Mouse (Mus musculus): ENCODE results near the gene Chad. TPM values are rescaled to one million over a fixed set of nuclear protein-coding genes. Genes with fewer than 3 reads are reported as not detected.

The Chad gene
- not detected in 2 replicates for polyA plus RNA-seq (2012; ENCODE audit: insufficient read depth, insufficient read length, missing spikeins)

DNA sequence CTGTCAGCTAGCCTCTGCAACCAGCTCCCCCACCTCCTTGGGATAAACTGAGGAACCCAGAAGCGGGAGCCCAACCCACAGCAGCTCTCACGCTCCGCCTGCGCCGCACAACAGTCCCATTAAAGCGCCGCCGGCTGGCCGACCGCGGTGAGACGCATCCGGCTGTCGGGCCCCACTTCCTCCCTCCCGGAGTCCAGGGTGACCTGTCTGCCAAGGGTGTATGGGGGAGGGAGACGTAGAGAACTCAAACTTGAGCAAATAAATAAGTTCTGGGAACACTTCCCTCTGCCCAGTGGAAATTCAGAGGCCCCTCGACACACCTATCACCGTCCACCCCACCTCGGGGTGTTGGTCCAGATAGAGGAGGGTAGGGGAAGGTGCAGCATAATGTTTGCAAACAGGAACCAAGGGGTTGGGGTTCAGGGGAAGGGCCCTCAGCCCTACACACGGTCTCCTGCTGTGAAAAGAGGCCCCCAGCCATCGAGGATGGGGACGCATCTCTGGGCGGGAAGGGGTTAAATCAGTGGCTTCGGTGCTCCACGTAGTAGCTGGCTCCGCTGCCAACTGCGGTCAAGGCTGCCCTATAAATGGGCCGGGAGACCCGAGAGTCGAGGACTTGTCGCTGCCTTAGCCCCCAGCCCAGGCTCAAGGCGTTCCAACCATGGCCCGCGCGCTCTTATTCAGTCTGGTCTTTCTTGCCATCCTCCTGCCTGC, at the start of gene Chad:
TSS of gene Chad (plus strand) at position 611 of the 714 bp plus-strand sequence.
- H3K4me1 ChIP-seq (ENCODE audit: control insufficient read depth, insufficient read depth, insufficient read length, low read length): no peaks in the 10 kb centered on the region
- H3K4me3 ChIP-seq (ENCODE audit: insufficient read depth, low read depth, low read length): peak within 1 kb of the TSS; percentile 31; the same call in 1 of the 2 replicates
- H3K27ac ChIP-seq (replicated peaks; ENCODE audit: low read depth, low read length): no peak within 1 kb of the TSS

GRCm38 (mm10) chr11:94521219-94521843, 43.5 kb upstream of the Chad start, which contains the start of gene Mycbpap:
Gene Mycbpap, minus strand, starts transcription at chr11:94521742.
- Histone ChIP-seq H3K27ac (replicated peaks; ENCODE audit: low read depth, low read length) (no peak within 1 kb of the TSS), H3K4me1 (ENCODE audit: control insufficient read depth, insufficient read depth, insufficient read length, low read length) (no peaks in the 10 kb centered on the region)

DNA sequence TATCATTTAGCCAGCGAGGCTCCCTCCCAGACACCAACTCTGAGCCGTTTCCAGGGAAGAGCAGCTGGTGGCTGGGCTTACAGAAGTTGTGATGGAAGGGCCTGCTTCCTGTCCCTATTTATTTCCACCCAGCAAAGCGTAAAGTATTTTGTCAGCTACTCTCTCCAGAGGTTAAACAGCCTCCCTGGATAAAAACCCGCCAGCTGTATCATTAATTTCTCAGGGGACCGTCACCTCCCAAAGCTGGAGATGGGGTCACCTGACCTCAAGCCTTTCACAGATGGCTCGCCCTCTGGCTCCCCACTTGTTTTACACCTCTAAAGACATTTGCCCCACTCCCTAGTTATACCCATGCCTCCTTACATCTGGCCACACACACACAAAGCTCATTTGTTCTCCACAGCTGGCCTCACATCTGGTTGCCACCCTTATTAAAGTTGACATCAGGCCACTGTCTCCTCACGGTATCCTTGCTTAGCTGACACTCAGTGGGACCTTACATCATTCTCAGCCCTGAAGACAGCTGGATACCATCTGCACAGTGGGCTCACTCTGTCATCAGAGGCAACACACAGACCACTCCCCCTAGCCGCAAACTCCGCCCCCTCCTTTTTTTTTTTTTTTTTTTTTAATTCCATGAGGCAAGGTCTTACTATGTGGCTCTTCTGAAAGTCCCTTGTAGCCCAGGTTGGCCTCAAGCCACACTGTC, 38.5 kb upstream of the Chad start:
- no peaks in the 10 kb centered on the region for H3K4me1 ChIP-seq (ENCODE audit: control insufficient read depth, insufficient read depth, insufficient read length, low read length)
- no peak overlapping the region for H3K4me3 ChIP-seq (ENCODE audit: insufficient read depth, low read depth, low read length)
- H3K27ac ChIP-seq (replicated peaks; ENCODE audit: low read depth, low read length): no peak overlapping the region

More at GRCm38 (mm10) chr11:94521219-94521843, 43.5 kb upstream of the Chad start, which contains the start of gene Mycbpap:
- peak within 1 kb of the TSS; percentile 55 for H3K4me3 ChIP-seq (ENCODE audit: insufficient read depth, low read depth, low read length)

GRCm38 (mm10) chr11:94528879-94529278, 36.0 kb upstream of the Chad start:
- Histone ChIP-seq H3K27ac (replicated peaks; ENCODE audit: low read depth, low read length) (no peak overlapping the region), H3K4me3 (ENCODE audit: insufficient read depth, low read depth, low read length) (no peak overlapping the region), H3K4me1 (ENCODE audit: control insufficient read depth, insufficient read depth, insufficient read length, low read length) (no peaks in the 10 kb centered on the region)

GRCm38 (mm10) chr11:94533171-94533570, 31.7 kb upstream of the Chad start:
- no peak overlapping the region for H3K27ac ChIP-seq (replicated peaks; ENCODE audit: low read depth, low read length)
- no peaks in the 10 kb centered on the region for H3K4me1 ChIP-seq (ENCODE audit: control insufficient read depth, insufficient read depth, insufficient read length, low read length)

GRCm38 (mm10) chr11:94538733-94539292, 26.0 kb upstream of the Chad start:
- Histone ChIP-seq H3K4me1 (ENCODE audit: control insufficient read depth, insufficient read depth, insufficient read length, low read length) (no peaks in the 10 kb centered on the region), H3K4me3 (ENCODE audit: insufficient read depth, low read depth, low read length) (no peak overlapping the region), H3K27ac (replicated peaks; ENCODE audit: low read depth, low read length) (no peak overlapping the region)

More at GRCm38 (mm10) chr11:94533171-94533570, 31.7 kb upstream of the Chad start:
- no peak overlapping the region for H3K4me3 ChIP-seq (ENCODE audit: insufficient read depth, low read depth, low read length)

DNA sequence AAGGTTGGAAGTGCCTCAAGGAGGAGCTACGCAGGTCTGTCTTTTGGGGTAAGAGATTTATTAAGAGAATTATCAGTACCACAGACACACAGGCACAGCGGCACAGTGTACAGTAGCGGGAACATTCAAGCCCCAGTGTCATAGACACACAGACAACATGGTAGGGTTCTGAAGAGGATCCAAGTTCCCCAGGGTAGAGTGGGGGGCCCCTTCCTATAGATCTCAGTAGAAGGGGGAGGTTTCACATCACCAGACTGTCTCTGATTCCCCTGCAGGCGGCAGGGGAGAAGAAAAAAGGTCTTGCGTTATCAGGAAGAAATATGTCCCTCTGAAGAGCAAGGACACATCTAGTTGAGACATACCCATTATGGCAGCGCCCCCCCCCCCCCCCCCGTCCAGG, 25.1 kb upstream of the Chad start:
- H3K4me3 ChIP-seq (ENCODE audit: insufficient read depth, low read depth, low read length): no peak overlapping the region
- no peaks in the 10 kb centered on the region for H3K4me1 ChIP-seq (ENCODE audit: control insufficient read depth, insufficient read depth, insufficient read length, low read length)
- no peak overlapping the region for H3K27ac ChIP-seq (replicated peaks; ENCODE audit: low read depth, low read length)

GRCm38 (mm10) chr11:94542400-94542799, 22.4 kb upstream of the Chad start:
- no peak overlapping the region for H3K4me3 ChIP-seq (ENCODE audit: insufficient read depth, low read depth, low read length)
- no peak overlapping the region for H3K27ac ChIP-seq (replicated peaks; ENCODE audit: low read depth, low read length)
- no peaks in the 10 kb centered on the region for H3K4me1 ChIP-seq (ENCODE audit: control insufficient read depth, insufficient read depth, insufficient read length, low read length)

DNA sequence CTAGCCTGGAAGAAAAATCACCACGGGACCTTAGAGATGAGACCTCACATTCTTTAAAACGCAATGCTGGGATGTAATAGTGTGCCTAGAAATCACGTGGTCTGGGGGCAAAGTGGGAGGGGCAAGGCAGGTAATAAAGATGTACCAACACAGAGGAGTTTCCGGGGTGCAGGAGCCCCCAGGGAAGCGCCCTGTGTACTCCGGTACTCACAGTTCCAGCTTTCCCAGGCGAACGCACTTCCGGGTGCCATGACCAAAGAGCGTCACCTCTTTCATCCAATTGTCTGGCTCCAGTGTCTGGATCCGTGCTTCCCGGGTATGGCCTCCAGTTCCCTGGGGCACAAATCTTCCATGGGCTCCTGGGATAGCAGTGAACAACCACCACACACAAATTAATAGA, 21.5 kb upstream of the Chad start:
- Histone ChIP-seq H3K4me1 (ENCODE audit: control insufficient read depth, insufficient read depth, insufficient read length, low read length) (no peaks in the 10 kb centered on the region), H3K27ac (replicated peaks; ENCODE audit: low read depth, low read length) (no peak overlapping the region), H3K4me3 (ENCODE audit: insufficient read depth, low read depth, low read length) (no peak overlapping the region)

DNA sequence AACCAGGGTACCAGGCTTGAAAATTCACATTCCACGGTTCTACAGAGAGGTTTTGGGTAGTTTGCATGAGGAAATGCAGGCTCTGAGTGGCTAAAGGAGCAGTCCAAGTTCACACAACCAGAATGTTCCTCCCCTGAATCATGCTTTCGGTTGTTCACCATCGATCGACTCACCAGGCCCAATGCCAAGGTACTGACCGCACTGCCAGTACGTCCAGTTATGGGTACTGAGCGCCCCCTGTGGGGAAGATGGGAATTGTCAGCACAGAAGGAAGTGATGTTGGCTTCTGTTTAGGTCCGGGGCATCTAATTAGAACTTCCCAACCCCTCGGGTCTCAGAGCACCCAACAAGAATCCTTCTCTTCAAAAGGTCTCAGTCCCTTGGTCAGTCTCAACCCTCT, 20.9 kb upstream of the Chad start:
- Histone ChIP-seq H3K4me3 (ENCODE audit: insufficient read depth, low read depth, low read length) (peak overlapping the region; percentile 12; the same call in 1 of the 2 replicates), H3K4me1 (ENCODE audit: control insufficient read depth, insufficient read depth, insufficient read length, low read length) (no peaks in the 10 kb centered on the region), H3K27ac (replicated peaks; ENCODE audit: low read depth, low read length) (no peak overlapping the region)

GRCm38 (mm10) chr11:94544422-94544821, 20.4 kb upstream of the Chad start:
- Histone ChIP-seq H3K4me1 (ENCODE audit: control insufficient read depth, insufficient read depth, insufficient read length, low read length) (no peaks in the 10 kb centered on the region; the same call in 1 of the 2 replicates), H3K4me3 (ENCODE audit: insufficient read depth, low read depth, low read length) (no peak overlapping the region; the same call in 1 of the 2 replicates), H3K27ac (replicated peaks; ENCODE audit: low read depth, low read length) (no peak overlapping the region)

DNA sequence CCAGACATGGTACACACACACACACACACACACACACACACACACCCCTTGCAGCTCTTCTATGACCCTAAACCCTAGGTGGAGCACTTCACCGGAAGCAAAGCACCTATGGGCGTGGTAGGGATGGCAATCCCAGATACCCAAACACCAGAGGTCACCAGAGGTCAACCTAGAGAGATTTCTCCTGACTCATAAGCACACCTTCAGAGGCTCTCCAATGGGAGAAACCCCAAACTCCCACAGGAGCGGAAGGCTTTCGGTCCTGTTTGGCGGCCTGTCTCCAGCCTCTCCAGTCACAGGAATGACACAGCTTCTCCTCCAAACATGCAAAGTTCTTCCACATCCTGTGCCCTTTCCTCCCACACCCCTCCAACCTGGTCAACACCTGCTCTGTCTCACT, 18.5 kb upstream of the Chad start:
- H3K27ac ChIP-seq (replicated peaks; ENCODE audit: low read depth, low read length): no peak overlapping the region
- no peak overlapping the region for H3K4me3 ChIP-seq (ENCODE audit: insufficient read depth, low read depth, low read length)
- no peaks in the 10 kb centered on the region; the same call in 1 of the 2 replicates for H3K4me1 ChIP-seq (ENCODE audit: control insufficient read depth, insufficient read depth, insufficient read length, low read length)

- Histone ChIP-seq H3K27ac (replicated peaks; ENCODE audit: low read depth, low read length) (no peak overlapping the region), H3K4me3 (ENCODE audit: insufficient read depth, low read depth, low read length) (no peak overlapping the region), H3K4me1 (ENCODE audit: control insufficient read depth, insufficient read depth, insufficient read length, low read length) (no peaks in the 10 kb centered on the region; the same call in 1 of the 2 replicates)
These were observed 17.6 kb upstream of the Chad start for GRCm38 (mm10) chr11:94547271-94547670.

GRCm38 (mm10) chr11:94548041-94548784, 16.6 kb upstream of the Chad start:
- Histone ChIP-seq H3K27ac (replicated peaks; ENCODE audit: low read depth, low read length) (peak overlapping the region; percentile 89), H3K4me3 (ENCODE audit: insufficient read depth, low read depth, low read length) (peak overlapping the region; percentile 87), H3K4me1 (ENCODE audit: control insufficient read depth, insufficient read depth, insufficient read length, low read length) (no peaks in the 10 kb centered on the region; the same call in 1 of the 2 replicates)

Data from brown adipose tissue, adult 24 weeks (tissue).